Mouse (Mus musculus) myocyte (in vitro differentiated cells): ENCODE measurements at regions not wholly inside any gene's neighbourhood (a gene's known extent, or its start where the extent isn't known, plus 50 kb on each side); places are given as distances from the start of the nearest gene placed in this dataset.

ENCODE experiments used
- H3K27me3 ChIP-seq: one replicate; pipeline ENCODE4 v1.6.1; 2011; ENCODE audit not compliant: control insufficient read depth, insufficient read depth, insufficient read length
- H3K36me3 ChIP-seq: one replicate; pipeline ENCODE4 v1.6.1; 2011; ENCODE audit not compliant: control insufficient read depth, insufficient read depth
- H3K4me2 ChIP-seq: one replicate; pipeline ENCODE4 v1.6.1; 2011; ENCODE audit warnings: low read depth, control low read depth
- H3K4me3 ChIP-seq: one replicate; pipeline ENCODE4 v1.5.1; 2011; ENCODE audit warnings: mild to moderate bottlenecking, control low read depth, moderate library complexity
- H3K79me2 ChIP-seq: one replicate; pipeline ENCODE4 v1.6.1; 2011; ENCODE audit not compliant: control insufficient read depth, insufficient read depth
- H3ac ChIP-seq: one replicate; pipeline ENCODE4 v1.6.1; 2011; ENCODE audit not compliant: control insufficient read depth, insufficient read length
- CEBPB ChIP-seq: IDR thresholded peaks from 2 replicates; pipeline ENCODE4 v1.6.1; 2011; ENCODE audit warnings: mild to moderate bottlenecking, moderate library complexity; ENCODE audit not compliant: poor library complexity, insufficient read depth, severe bottlenecking
- E2F4 ChIP-seq: IDR thresholded peaks from one replicate; pipeline ENCODE4 v1.6.1; 2011; ENCODE audit warnings: mild to moderate bottlenecking, control low read depth, moderate library complexity; ENCODE audit not compliant: insufficient read depth
- MAX ChIP-seq: IDR thresholded peaks from one replicate; pipeline ENCODE4 v1.6.1; 2011; ENCODE audit warnings: low read depth, mild to moderate bottlenecking, control low read depth
- MYOD1 ChIP-seq, 3 experiments: IDR thresholded peaks; one replicate each; pipeline ENCODE4 v1.6.1; 2011; ENCODE audit warnings: control low read depth in 2 of 3, low read depth in 2 of 3, mild to moderate bottlenecking in 2 of 3, moderate library complexity in 1 of 3; ENCODE audit not compliant: insufficient read length in 2 of 3, control insufficient read depth in 1 of 3
- MYOG ChIP-seq, 3 experiments: IDR thresholded peaks; one replicate each; pipeline ENCODE4 v1.6.1; 2011; ENCODE audit warnings: control low read depth in 2 of 3, low read depth in 2 of 3, mild to moderate bottlenecking in 2 of 3; ENCODE audit not compliant: insufficient read length in 2 of 3, control insufficient read depth in 1 of 3, insufficient read depth in 1 of 3
- POLR2A ChIP-seq: IDR thresholded peaks from one replicate; pipeline ENCODE4 v1.6.1; 2011; ENCODE audit warnings: low read depth, mild to moderate bottlenecking, control low read depth, moderate library complexity; ENCODE audit not compliant: insufficient read length
- POLR2AphosphoS2 ChIP-seq: IDR thresholded peaks from one replicate; pipeline ENCODE4 v1.6.1; 2011; ENCODE audit warnings: low read depth, control low read depth; ENCODE audit not compliant: insufficient read length
- REST ChIP-seq: IDR thresholded peaks from one replicate; pipeline ENCODE4 v1.6.1; 2011; ENCODE audit warnings: mild to moderate bottlenecking, control low read depth, moderate library complexity; ENCODE audit not compliant: insufficient read depth, insufficient read length
- SRF ChIP-seq: IDR thresholded peaks from one replicate; pipeline ENCODE4 v1.6.1; 2011; ENCODE audit warnings: low read depth; ENCODE audit not compliant: control insufficient read depth, insufficient read length
- TCF12 ChIP-seq: IDR thresholded peaks from one replicate; pipeline ENCODE4 v1.6.1; 2011; ENCODE audit warnings: mild to moderate bottlenecking, control low read depth; ENCODE audit not compliant: poor library complexity, insufficient read depth, severe bottlenecking
- TCF3 ChIP-seq: IDR thresholded peaks from one replicate; pipeline ENCODE4 v1.6.1; 2011; ENCODE audit warnings: low read depth, control low read depth; ENCODE audit not compliant: insufficient read length
- USF1 ChIP-seq: IDR thresholded peaks from one replicate; pipeline ENCODE4 v1.6.1; 2011; ENCODE audit warnings: low read depth, mild to moderate bottlenecking, control low read depth, moderate library complexity

DNA sequence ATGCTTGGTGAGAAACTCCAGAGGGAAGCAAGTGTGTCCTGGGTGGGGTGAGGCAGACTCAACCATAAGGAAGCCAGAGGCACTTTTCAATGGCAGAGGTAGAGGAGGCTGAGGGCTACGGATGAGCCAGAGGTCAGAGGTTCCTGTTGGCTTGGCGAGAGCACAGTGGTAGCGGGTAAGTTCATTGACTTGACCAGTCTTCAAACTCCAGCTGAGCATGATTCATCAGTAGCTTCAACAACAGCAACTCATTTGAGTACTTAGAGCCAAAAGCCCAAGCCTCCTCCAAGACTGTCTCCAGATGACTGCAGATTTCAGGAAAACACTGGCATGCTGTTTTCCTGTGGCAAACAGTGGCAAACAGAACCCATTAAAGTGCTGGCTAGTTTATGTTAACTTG lies 65.8 kb upstream of the Tspan2 start:
- H3K27me3 ChIP-seq, result no peaks in the 10 kb centered on the region
- no peaks in the 10 kb centered on the region for H3K79me2 ChIP-seq
- H3K4me2 ChIP-seq, result peak overlapping the region; percentile 43
- no peak overlapping the region for H3K4me3 ChIP-seq
- H3K36me3 ChIP-seq, result no peaks in the 10 kb centered on the region
- no peak overlapping the region for H3ac ChIP-seq
- no peak for TF ChIP-seq CEBPB
- no peak for TF ChIP-seq POLR2A
- no peak for TF ChIP-seq MYOG (IDR thresholded peaks at IDR 0.05; ENCODE audit: control insufficient read depth in 1 of 3, insufficient read depth in 1 of 3, insufficient read length in 2 of 3, low read depth in 2 of 3)
- TF ChIP-seq MAX, result no peak
- TF ChIP-seq SRF, result no peak
- no peak for TF ChIP-seq REST
- no peak for TF ChIP-seq USF1
- TF ChIP-seq POLR2AphosphoS2, result no peak
- no peak for TF ChIP-seq MYOD1 (IDR thresholded peaks at IDR 0.05; ENCODE audit: control insufficient read depth in 1 of 3, insufficient read length in 2 of 3, low read depth in 2 of 3)
- TF ChIP-seq TCF12, result no peak
- no peak for TF ChIP-seq E2F4
- no peak for TF ChIP-seq TCF3

DNA sequence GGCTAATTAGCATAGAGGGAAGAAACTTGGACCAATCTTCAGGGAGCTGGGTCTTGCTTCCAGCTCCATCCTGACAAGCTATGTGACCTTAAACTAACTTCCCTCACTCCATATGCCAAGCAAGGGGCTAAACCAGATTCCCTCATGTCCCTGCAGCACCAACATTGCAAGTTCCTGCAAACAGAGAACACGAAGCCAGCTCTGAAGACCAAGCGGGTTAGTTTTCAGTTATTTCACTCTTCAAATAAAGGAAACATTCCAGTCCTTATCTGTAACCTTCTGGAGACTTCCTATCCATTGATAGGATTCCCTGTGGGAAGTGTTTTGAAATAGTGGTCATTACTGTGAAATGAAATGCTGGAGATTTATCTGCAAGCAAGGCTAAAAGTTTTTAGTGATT lies 64.4 kb upstream of the Tspan2 start:
- Histone ChIP-seq H3K4me2 (no peak overlapping the region), H3K27me3 (no peaks in the 10 kb centered on the region), H3K4me3 (no peak overlapping the region), H3ac (no peak overlapping the region), H3K79me2 (no peaks in the 10 kb centered on the region), H3K36me3 (no peaks in the 10 kb centered on the region)
- TF ChIP-seq MYOD1 (IDR thresholded peaks at IDR 0.05; ENCODE audit: control insufficient read depth in 1 of 3, insufficient read length in 2 of 3, low read depth in 2 of 3) (no peak), TCF12 (no peak), E2F4 (no peak), TCF3 (no peak), REST (no peak), MYOG (IDR thresholded peaks at IDR 0.05; ENCODE audit: control insufficient read depth in 1 of 3, insufficient read depth in 1 of 3, insufficient read length in 2 of 3, low read depth in 2 of 3) (no peak), SRF (no peak), POLR2AphosphoS2 (no peak), CEBPB (no peak), POLR2A (no peak), MAX (no peak), USF1 (no peak)

DNA sequence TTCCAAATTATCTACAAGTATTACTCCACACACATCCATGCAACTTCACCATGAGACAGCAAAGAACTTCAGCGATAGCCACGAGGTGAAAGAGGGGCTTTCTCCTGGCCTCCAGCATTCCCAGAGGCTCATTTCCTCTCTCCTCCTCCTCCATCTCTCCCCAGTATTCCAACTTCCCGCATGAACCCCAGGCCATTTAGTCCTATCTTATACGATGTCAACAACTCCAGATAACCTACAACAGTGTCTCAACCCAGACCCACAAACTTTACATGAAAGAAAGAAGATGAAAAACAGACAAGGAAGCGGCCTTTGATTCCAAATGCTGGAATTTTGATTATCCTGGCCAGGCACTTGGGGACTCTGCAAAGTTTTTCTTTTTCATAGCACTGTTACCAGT lies 63.8 kb upstream of the Tspan2 start:
- Histone ChIP-seq H3K36me3 (no peaks in the 10 kb centered on the region), H3K4me3 (no peak overlapping the region), H3ac (no peak overlapping the region), H3K79me2 (no peaks in the 10 kb centered on the region), H3K4me2 (no peak overlapping the region), H3K27me3 (no peaks in the 10 kb centered on the region)
- TF ChIP-seq TCF3, result no peak
- no peak for TF ChIP-seq TCF12
- TF ChIP-seq MAX, result no peak
- no peak for TF ChIP-seq USF1
- TF ChIP-seq CEBPB, result no peak
- no peak for TF ChIP-seq REST
- TF ChIP-seq E2F4, result no peak
- TF ChIP-seq MYOG (IDR thresholded peaks at IDR 0.05; ENCODE audit: control insufficient read depth in 1 of 3, insufficient read depth in 1 of 3, insufficient read length in 2 of 3, low read depth in 2 of 3), result no peak
- no peak for TF ChIP-seq POLR2A
- TF ChIP-seq MYOD1 (IDR thresholded peaks at IDR 0.05; ENCODE audit: control insufficient read depth in 1 of 3, insufficient read length in 2 of 3, low read depth in 2 of 3), result no peak
- TF ChIP-seq SRF, result no peak
- no peak for TF ChIP-seq POLR2AphosphoS2

DNA sequence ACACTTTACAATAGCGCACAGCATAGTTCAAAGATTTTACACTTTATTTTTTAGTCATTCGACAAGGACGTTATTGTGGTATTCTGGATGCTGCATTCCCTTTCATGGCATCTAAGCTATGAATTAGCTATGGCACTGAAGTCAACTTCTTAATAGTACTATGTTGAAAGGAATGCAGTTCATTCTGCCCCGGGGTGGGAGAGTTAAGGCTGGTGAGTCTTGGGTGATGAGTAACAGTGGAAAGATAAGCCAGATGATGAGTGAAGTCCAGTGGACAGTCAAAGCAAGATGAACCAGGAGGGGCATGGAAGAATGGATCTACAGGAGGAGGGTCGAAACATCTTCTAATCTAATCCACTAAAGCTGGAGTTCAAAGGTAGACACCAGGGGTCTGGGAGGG lies 63.4 kb upstream of the Tspan2 start:
- H3K27me3 ChIP-seq, result no peaks in the 10 kb centered on the region
- no peak overlapping the region for H3ac ChIP-seq
- no peak overlapping the region for H3K4me2 ChIP-seq
- H3K79me2 ChIP-seq, result no peaks in the 10 kb centered on the region
- no peak overlapping the region for H3K4me3 ChIP-seq
- TF ChIP-seq MYOG (IDR thresholded peaks at IDR 0.05; ENCODE audit: control insufficient read depth in 1 of 3, insufficient read depth in 1 of 3, insufficient read length in 2 of 3, low read depth in 2 of 3) (no peak), SRF (no peak), MAX (no peak), POLR2AphosphoS2 (no peak), USF1 (no peak), TCF12 (no peak), REST (no peak), E2F4 (no peak), TCF3 (no peak), POLR2A (no peak), CEBPB (no peak), MYOD1 (IDR thresholded peaks at IDR 0.05; ENCODE audit: control insufficient read depth in 1 of 3, insufficient read length in 2 of 3, low read depth in 2 of 3) (no peak)
- H3K36me3 ChIP-seq, result no peaks in the 10 kb centered on the region

DNA sequence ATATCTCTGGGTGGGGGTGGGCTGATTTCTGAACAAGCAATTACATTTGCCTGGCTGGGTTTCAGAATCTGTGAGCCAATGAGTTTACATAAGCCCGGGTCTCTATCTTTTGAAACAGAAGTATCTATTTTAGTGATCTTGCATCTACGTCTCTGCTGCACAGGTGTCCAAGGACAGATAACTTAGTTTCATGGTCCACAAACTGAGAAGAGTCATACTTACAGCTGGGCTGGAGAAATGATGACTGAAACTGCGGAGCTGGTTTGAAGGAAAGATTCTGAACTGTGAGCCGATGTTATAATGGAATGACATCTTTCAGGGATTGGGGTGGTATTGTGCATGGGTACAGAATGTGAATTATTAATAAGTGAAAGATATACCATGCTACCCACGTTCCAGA lies 60.8 kb upstream of the Tspan2 start:
- H3K27me3 ChIP-seq, result no peaks in the 10 kb centered on the region
- TF ChIP-seq TCF3, result no peak
- TF ChIP-seq TCF12, result no peak
- no peak for TF ChIP-seq MYOD1 (IDR thresholded peaks at IDR 0.05; ENCODE audit: control insufficient read depth in 1 of 3, insufficient read length in 2 of 3, low read depth in 2 of 3)
- no peak for TF ChIP-seq USF1
- no peak for TF ChIP-seq E2F4
- no peak for TF ChIP-seq SRF
- no peak for TF ChIP-seq POLR2AphosphoS2
- TF ChIP-seq CEBPB, result no peak
- no peak for TF ChIP-seq POLR2A
- TF ChIP-seq REST, result no peak
- TF ChIP-seq MYOG (IDR thresholded peaks at IDR 0.05; ENCODE audit: control insufficient read depth in 1 of 3, insufficient read depth in 1 of 3, insufficient read length in 2 of 3, low read depth in 2 of 3), result no peak
- no peak for TF ChIP-seq MAX

More for the DNA sequence above, 60.8 kb upstream of the Tspan2 start:
- Histone ChIP-seq H3K4me2 (no peak overlapping the region), H3K4me3 (no peak overlapping the region), H3ac (no peak overlapping the region), H3K36me3 (no peaks in the 10 kb centered on the region), H3K79me2 (no peaks in the 10 kb centered on the region)
